Mouse (Mus musculus) kidney, adult 2 months (tissue): Measurements from ENCODE around the gene Fndc9.

Source experiments
- CTCF ChIP-seq: fragments of 200-500 bp; conservative IDR thresholded peaks from 2 replicates; pipeline ENCODE4 v1.5.1; 2011; ENCODE audit warnings: low read depth, mild to moderate bottlenecking, control low read depth, low read length, moderate library complexity, mixed read lengths; ENCODE audit not compliant: insufficient read depth, insufficient read length
- POLR2A ChIP-seq: fragments of 200-500 bp; IDR thresholded peaks from one replicate; pipeline ENCODE4 v1.6.1; 2011; ENCODE audit warnings: low read depth, low read length, control low read depth

- TF ChIP-seq CTCF, result no peak
- no peak for TF ChIP-seq POLR2A
These were observed 18.7 kb upstream of the Fndc9 start for GRCm38 (mm10) chr11:46216669-46217068.
